ENCODE assay signal across 21 mouse cellular contexts in the genomic region with DNA sequence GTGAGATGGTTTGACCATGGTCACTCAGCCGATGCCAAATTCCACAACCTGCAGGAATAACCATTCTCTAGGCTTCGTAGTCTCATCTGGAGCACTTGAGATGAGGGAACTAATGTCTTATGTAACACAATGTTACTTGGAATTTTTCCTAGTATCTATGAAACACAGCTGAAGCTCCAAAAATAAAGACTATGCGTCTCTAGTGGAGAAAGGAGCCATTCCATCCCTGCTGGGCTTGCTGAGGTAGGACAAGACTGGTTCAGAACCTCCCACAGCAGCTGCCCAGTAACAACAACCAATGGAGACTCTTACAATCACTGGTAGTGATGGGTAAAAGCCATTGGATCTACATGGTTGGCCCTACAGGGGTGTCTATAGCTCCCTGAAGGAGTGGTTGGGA.
DNase-seq lines count a peak whose midpoint lies in the region; ATAC-seq lines count a peak whose summit lies in the region.
"Had no signal": no experiment of that assay in that cellular context is flagged by ENCODE, and none has a peak within 500 bp of the region (broad histone marks: within the 10 kb centered on the region; RNA-seq: fewer than 3 reads in every experiment).

No protein-coding gene starts in this region.

- H3K4me3 ChIP-seq in hindbrain, embryonic 10.5 days: no peak overlapping the region
- no peak overlapping the region for H3K4me3 ChIP-seq in hindbrain, embryonic 16.5 days (ENCODE audit: low read length)
- H3K4me3 ChIP-seq in lung, embryonic 16.5 days (ENCODE audit: low read length): no peak overlapping the region
- H3K4me3 ChIP-seq: embryonic facial prominence, embryonic 12.5 days; forebrain, embryonic 12.5 days; gastrocnemius, adult 2 months; heart, embryonic 12.5 days; hindbrain, embryonic 12.5 days had no signal

- peaks cover 32% of the 10 kb centered on the region for H3K4me1 ChIP-seq in hindbrain, embryonic 10.5 days (replicated peaks)
- peaks cover 4% of the 10 kb centered on the region for H3K4me1 ChIP-seq in hindbrain, embryonic 16.5 days (ENCODE audit: control insufficient read depth, insufficient read depth, low read depth, low read length)
- peaks cover 28% of the 10 kb centered on the region for H3K4me1 ChIP-seq in lung, embryonic 16.5 days (replicated peaks; ENCODE audit: control insufficient read depth, insufficient read depth, low read length)

- no peak for ATAC-seq in hindbrain, embryonic 16.5 days
- no peak for ATAC-seq in lung, embryonic 16.5 days (ENCODE audit: low read depth)
- ATAC-seq: activated CD4-positive, CD25-positive, alpha-beta regulatory T cell, adult 4 months; forebrain, embryonic 16.5 days; hindbrain, postnatal 0 days had no signal

- no peaks in the 10 kb centered on the region for H3K27me3 ChIP-seq in hindbrain, embryonic 10.5 days (ENCODE audit: insufficient read depth, poor library complexity, severe bottlenecking)
- no peaks in the 10 kb centered on the region; the same call in 1 of the 2 replicates for H3K27me3 ChIP-seq in hindbrain, embryonic 16.5 days (replicated peaks; ENCODE audit: control insufficient read depth, insufficient read depth, low read length)
- no peaks in the 10 kb centered on the region for H3K27me3 ChIP-seq in lung, embryonic 16.5 days (ENCODE audit: control insufficient read depth, insufficient read depth, low read depth, low read length)
- H3K27me3 ChIP-seq: embryonic facial prominence, embryonic 12.5 days; forebrain, embryonic 12.5 days; Patski had no signal

- peak overlapping the region; percentile 57; the same call in 1 of the 2 replicates for H3K27ac ChIP-seq in hindbrain, embryonic 10.5 days
- H3K27ac ChIP-seq in hindbrain, embryonic 16.5 days (ENCODE audit: low read depth, low read length): no peak overlapping the region
- peak overlapping the region; percentile 47; the same call in 1 of the 2 replicates for H3K27ac ChIP-seq in lung, embryonic 16.5 days (ENCODE audit: low read length)
- H3K27ac ChIP-seq: forebrain, embryonic 12.5 days; gastrocnemius, adult 2 months; hindbrain, postnatal 0 days had no signal

- no peak overlapping the region for H3K4me2 ChIP-seq in hindbrain, embryonic 16.5 days (ENCODE audit: low read length)
- no peak overlapping the region for H3K4me2 ChIP-seq in lung, embryonic 16.5 days (ENCODE audit: low read depth, low read length)
- H3K4me2 ChIP-seq: embryonic facial prominence, embryonic 12.5 days; forebrain, embryonic 12.5 days; heart, embryonic 12.5 days; hindbrain, embryonic 12.5 days had no signal

- no peaks in the 10 kb centered on the region for H3K36me3 ChIP-seq in hindbrain, embryonic 10.5 days
- H3K36me3 ChIP-seq in hindbrain, embryonic 16.5 days (ENCODE audit: control insufficient read depth, insufficient read depth, low read length): no peaks in the 10 kb centered on the region
- no peaks in the 10 kb centered on the region for H3K36me3 ChIP-seq in lung, embryonic 16.5 days (ENCODE audit: control insufficient read depth, insufficient read depth, low read length)
- H3K36me3 ChIP-seq: embryonic facial prominence, embryonic 12.5 days; forebrain, embryonic 12.5 days; heart, embryonic 12.5 days; hindbrain, embryonic 12.5 days had no signal

- H3K9me3 ChIP-seq in hindbrain, embryonic 10.5 days: no peaks in the 10 kb centered on the region
- H3K9me3 ChIP-seq in hindbrain, embryonic 16.5 days (ENCODE audit: control insufficient read depth, low read length): no peaks in the 10 kb centered on the region
- no peaks in the 10 kb centered on the region for H3K9me3 ChIP-seq in lung, embryonic 16.5 days (ENCODE audit: control insufficient read depth, low read length)
- H3K9me3 ChIP-seq: embryonic facial prominence, embryonic 12.5 days; forebrain, embryonic 12.5 days; heart, embryonic 12.5 days; hindbrain, embryonic 12.5 days had no signal

- DNase-seq in hindbrain, embryonic 10.5 days (ENCODE audit: low spot score): no peak
- DNase-seq in lung, postnatal 36 days: no peak
- DNase-seq in adipocyte (ENCODE audit: low spot score): peak; percentile 37
- peak; percentile 50 for DNase-seq in telencephalon, adult 2 months (ENCODE audit: low read depth, low spot score)
- DNase-seq: adrenal gland, adult 2 months; adrenal gland, postnatal 25 days; cerebellum, adult 2 months; cerebellum, postnatal 10 days; gastrocnemius, adult 2 months; gastrocnemius, postnatal 25 days; heart, postnatal 36 days had no signal

- H3K9ac ChIP-seq in hindbrain, embryonic 16.5 days (ENCODE audit: low read depth, low read length): no peak overlapping the region
- no peak overlapping the region for H3K9ac ChIP-seq in lung, embryonic 16.5 days (ENCODE audit: low read length)
- H3K9ac ChIP-seq: embryonic facial prominence, embryonic 12.5 days; forebrain, embryonic 12.5 days; heart, embryonic 12.5 days; hindbrain, embryonic 12.5 days had no signal

- 86% methylated on average over 3 of the region's 3 CpGs for WGBS in hindbrain, embryonic 10.5 days
- 81% methylated on average over 3 of the region's 3 CpGs for WGBS in hindbrain, embryonic 16.5 days
- 60% methylated on average over 3 of the region's 3 CpGs for WGBS in lung, embryonic 16.5 days

Comparison
In these comparisons a context has a peak if more than half of its experiments do, and no peak if none do; other contexts are left out.
1. DNase-seq: peak in adipocyte (single experiment) and telencephalon, adult 2 months (single experiment); none in hindbrain, embryonic 10.5 days (single experiment) and lung, postnatal 36 days (single experiment).